Mouse (Mus musculus): ENCODE results near the gene Olfr373. TPM values are rescaled to one million over a fixed set of nuclear protein-coding genes. Genes with fewer than 3 reads are reported as not detected.

The Olfr373 gene
- total and polyA plus RNA-seq, 2 experiments from 2014 or later = not detected

GRCm38 (mm10) chr8:72143256-72143824 lies 60.4 kb downstream of the Olfr373 start:
- no peak overlapping the region for H3K4me3 ChIP-seq (ENCODE audit: low read depth, low read length)
- H3K36me3 ChIP-seq (replicated peaks; ENCODE audit: control insufficient read depth, insufficient read depth, low read length) = peaks cover 99% of the 10 kb centered on the region
- DNase-seq (ENCODE audit: low spot score) (no peak), ATAC-seq (ENCODE audit: insufficient read depth, low read depth) (no peak)
- TF ChIP-seq CTCF (IDR thresholded peaks at IDR 0.05; ENCODE audit: low read depth) (no peak), EP300 (IDR thresholded peaks at IDR 0.05; ENCODE audit: low read depth) (no peak)
- WGBS = 82% methylated on average over 13 of the region's 13 CpGs
- no peaks in the 10 kb centered on the region for H3K9me3 ChIP-seq (replicated peaks; ENCODE audit: control insufficient read depth, low read length)
- no peak overlapping the region for H3K9ac ChIP-seq (replicated peaks; ENCODE audit: low read depth, low read length)
- no peak overlapping the region for H3K4me2 ChIP-seq (ENCODE audit: low read depth, low read length)
- peaks cover 11% of the 10 kb centered on the region; the same call in 1 of the 2 replicates for H3K4me1 ChIP-seq (ENCODE audit: control insufficient read depth, insufficient read depth)
- H3K27ac ChIP-seq (ENCODE audit: low read depth) = no peak overlapping the region
- H3K27me3 ChIP-seq (ENCODE audit: control insufficient read depth, insufficient read depth, low read length) = no peaks in the 10 kb centered on the region

DNA sequence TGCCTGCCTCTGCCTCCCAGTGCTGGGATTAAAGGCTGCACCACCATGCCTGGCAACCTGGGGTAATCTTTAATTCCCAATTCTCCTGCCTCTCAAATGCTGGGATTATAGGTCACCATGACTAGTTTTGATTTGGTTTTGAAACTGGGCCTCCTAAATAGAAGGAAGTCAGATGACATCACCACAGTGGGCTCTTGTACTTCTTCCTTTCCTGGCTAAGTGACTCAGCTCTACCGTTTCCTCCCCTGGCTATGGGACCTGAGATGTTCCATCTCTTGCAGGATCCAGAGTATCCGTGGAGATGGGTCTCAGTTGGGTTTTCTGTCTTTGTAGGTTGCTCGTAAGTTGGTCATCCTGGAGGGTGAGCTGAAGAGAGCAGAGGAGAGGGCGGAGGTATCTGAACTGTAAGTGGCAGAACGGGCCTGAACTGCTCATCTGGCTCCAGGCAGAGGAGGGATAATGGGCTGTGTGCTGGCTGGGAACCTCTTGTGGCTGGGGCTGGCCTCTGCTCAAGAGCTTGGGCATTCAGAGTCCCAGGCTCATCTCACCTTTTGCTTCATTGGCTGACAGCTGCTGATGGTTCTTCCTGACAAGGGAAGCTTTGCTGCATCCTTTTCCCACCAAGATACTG lies 61.5 kb downstream of the Olfr373 start:
- H3K27ac ChIP-seq (ENCODE audit: low read depth) = no peak overlapping the region; the same call in 1 of the 2 replicates
- no peak overlapping the region for H3K4me2 ChIP-seq (ENCODE audit: low read depth, low read length)
- DNase-seq (ENCODE audit: low spot score) = no peak
- 68% methylated on average over 5 of the region's 5 CpGs for WGBS
- peaks cover 97% of the 10 kb centered on the region for H3K36me3 ChIP-seq (replicated peaks; ENCODE audit: control insufficient read depth, insufficient read depth, low read length)
- H3K9ac ChIP-seq (replicated peaks; ENCODE audit: low read depth, low read length) = no peak overlapping the region
- H3K9me3 ChIP-seq (replicated peaks; ENCODE audit: control insufficient read depth, low read length) = no peaks in the 10 kb centered on the region
- no peak overlapping the region for H3K4me3 ChIP-seq (ENCODE audit: low read depth, low read length)
- TF ChIP-seq CTCF (IDR thresholded peaks at IDR 0.05; ENCODE audit: low read depth) = no peak
- no peak for TF ChIP-seq EP300 (IDR thresholded peaks at IDR 0.05; ENCODE audit: low read depth)
- no peak for ATAC-seq (ENCODE audit: insufficient read depth, low read depth)
- peaks cover 11% of the 10 kb centered on the region; the same call in 1 of the 2 replicates for H3K4me1 ChIP-seq (ENCODE audit: control insufficient read depth, insufficient read depth)
- no peaks in the 10 kb centered on the region for H3K27me3 ChIP-seq (ENCODE audit: control insufficient read depth, insufficient read depth, low read length)

- Histone ChIP-seq H3K4me2 (ENCODE audit: low read depth, low read length) (no peak overlapping the region), H3K27ac (ENCODE audit: low read depth) (no peak overlapping the region; the same call in 1 of the 2 replicates), H3K9me3 (replicated peaks; ENCODE audit: control insufficient read depth, low read length) (no peaks in the 10 kb centered on the region), H3K4me3 (ENCODE audit: low read depth, low read length) (no peak overlapping the region), H3K27me3 (ENCODE audit: control insufficient read depth, insufficient read depth, low read length) (no peaks in the 10 kb centered on the region), H3K36me3 (replicated peaks; ENCODE audit: control insufficient read depth, insufficient read depth, low read length) (peaks cover 97% of the 10 kb centered on the region), H3K4me1 (ENCODE audit: control insufficient read depth, insufficient read depth) (peaks cover 11% of the 10 kb centered on the region; the same call in 1 of the 2 replicates), H3K9ac (replicated peaks; ENCODE audit: low read depth, low read length) (no peak overlapping the region)
- 69% methylated on average over 3 of the region's 3 CpGs for WGBS
- no peak for ATAC-seq (ENCODE audit: insufficient read depth, low read depth)
- TF ChIP-seq CTCF (IDR thresholded peaks at IDR 0.05; ENCODE audit: low read depth) (no peak), EP300 (IDR thresholded peaks at IDR 0.05; ENCODE audit: low read depth) (no peak)
- DNase-seq (ENCODE audit: low spot score) = no peak
Measured at GRCm38 (mm10) chr8:72145511-72145910, 62.5 kb downstream of the Olfr373 start.

DNA sequence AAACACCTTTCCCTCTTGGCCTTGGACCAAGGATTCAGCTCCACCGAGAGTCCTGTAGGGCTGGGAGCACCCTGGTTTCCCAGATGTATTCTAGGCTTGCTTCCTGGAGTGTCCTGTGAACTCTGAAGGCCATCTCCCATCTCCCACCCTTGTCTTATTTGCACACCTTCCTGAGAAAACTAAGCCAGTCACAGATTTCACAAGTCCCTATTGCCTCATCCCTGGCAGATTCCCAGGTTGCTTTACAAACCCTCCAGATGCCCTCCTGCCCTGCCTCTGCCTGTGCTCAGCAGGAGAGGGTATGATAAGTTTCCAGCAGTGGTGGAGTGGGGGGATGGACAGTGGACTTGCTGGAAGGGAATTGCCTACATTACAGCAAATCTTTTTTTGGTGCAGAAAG lies 63.1 kb downstream of the Olfr373 start:
- H3K27ac ChIP-seq (ENCODE audit: low read depth) = no peak overlapping the region; the same call in 1 of the 2 replicates
- DNase-seq (ENCODE audit: low spot score) (no peak), ATAC-seq (ENCODE audit: insufficient read depth, low read depth) (no peak)
- H3K4me3 ChIP-seq (ENCODE audit: low read depth, low read length) = no peak overlapping the region
- H3K4me2 ChIP-seq (ENCODE audit: low read depth, low read length) = no peak overlapping the region
- TF ChIP-seq CTCF (IDR thresholded peaks at IDR 0.05; ENCODE audit: low read depth) = no peak
- TF ChIP-seq EP300 (IDR thresholded peaks at IDR 0.05; ENCODE audit: low read depth) = no peak
- WGBS = 31% methylated on average over 1 of the region's 1 CpGs
- peaks cover 97% of the 10 kb centered on the region for H3K36me3 ChIP-seq (replicated peaks; ENCODE audit: control insufficient read depth, insufficient read depth, low read length)
- H3K9me3 ChIP-seq (replicated peaks; ENCODE audit: control insufficient read depth, low read length) = no peaks in the 10 kb centered on the region
- H3K27me3 ChIP-seq (ENCODE audit: control insufficient read depth, insufficient read depth, low read length) = no peaks in the 10 kb centered on the region
- H3K9ac ChIP-seq (replicated peaks; ENCODE audit: low read depth, low read length) = no peak overlapping the region
- peaks cover 11% of the 10 kb centered on the region; the same call in 1 of the 2 replicates for H3K4me1 ChIP-seq (ENCODE audit: control insufficient read depth, insufficient read depth)

DNA sequence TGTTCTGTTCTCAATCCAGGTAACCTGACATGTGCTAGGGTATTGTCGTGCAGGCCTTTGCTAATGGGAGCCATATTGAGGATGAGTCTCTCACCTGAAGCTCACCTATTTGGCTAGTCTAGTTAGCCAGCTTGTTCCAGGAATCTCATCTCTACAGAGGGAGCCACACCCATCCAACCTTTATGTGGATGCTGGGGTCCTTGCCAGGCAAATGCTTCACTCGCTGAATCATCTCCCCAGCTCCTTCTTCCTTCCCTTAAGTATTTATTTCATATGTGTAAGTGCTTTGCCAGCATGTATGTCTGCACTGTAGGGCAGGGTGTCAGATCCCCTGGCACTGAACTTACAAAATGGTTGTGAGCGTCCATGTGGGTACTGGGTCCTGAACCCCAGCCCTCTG lies 63.6 kb downstream of the Olfr373 start:
- Histone ChIP-seq H3K9me3 (replicated peaks; ENCODE audit: control insufficient read depth, low read length) (no peaks in the 10 kb centered on the region), H3K27me3 (ENCODE audit: control insufficient read depth, insufficient read depth, low read length) (no peaks in the 10 kb centered on the region), H3K4me3 (ENCODE audit: low read depth, low read length) (no peak overlapping the region), H3K4me1 (ENCODE audit: control insufficient read depth, insufficient read depth) (peaks cover 11% of the 10 kb centered on the region; the same call in 1 of the 2 replicates), H3K9ac (replicated peaks; ENCODE audit: low read depth, low read length) (no peak overlapping the region), H3K4me2 (ENCODE audit: low read depth, low read length) (no peak overlapping the region), H3K27ac (ENCODE audit: low read depth) (0 out of 2 replicates have a peak overlapping the region, but pooled peaks have one; percentile 20), H3K36me3 (replicated peaks; ENCODE audit: control insufficient read depth, insufficient read depth, low read length) (peaks cover 97% of the 10 kb centered on the region)
- 61% methylated on average over 3 of the region's 3 CpGs for WGBS
- TF ChIP-seq EP300 (IDR thresholded peaks at IDR 0.05; ENCODE audit: low read depth) (no peak), CTCF (IDR thresholded peaks at IDR 0.05; ENCODE audit: low read depth) (no peak)
- ATAC-seq (ENCODE audit: insufficient read depth, low read depth) = no peak
- no peak for DNase-seq (ENCODE audit: low spot score)

Data from heart, postnatal 0 days (tissue).